Mouse (Mus musculus) kidney, postnatal 25 days (tissue): ENCODE results near the gene Rarg.

Source experiments
- DNase-seq, 2 experiments: peaks; one replicate each; pipeline ENCODE4 v3.0.0; 2021; ENCODE audit warnings: mixed read lengths in 2 of 2

Rarg gene

DNA sequence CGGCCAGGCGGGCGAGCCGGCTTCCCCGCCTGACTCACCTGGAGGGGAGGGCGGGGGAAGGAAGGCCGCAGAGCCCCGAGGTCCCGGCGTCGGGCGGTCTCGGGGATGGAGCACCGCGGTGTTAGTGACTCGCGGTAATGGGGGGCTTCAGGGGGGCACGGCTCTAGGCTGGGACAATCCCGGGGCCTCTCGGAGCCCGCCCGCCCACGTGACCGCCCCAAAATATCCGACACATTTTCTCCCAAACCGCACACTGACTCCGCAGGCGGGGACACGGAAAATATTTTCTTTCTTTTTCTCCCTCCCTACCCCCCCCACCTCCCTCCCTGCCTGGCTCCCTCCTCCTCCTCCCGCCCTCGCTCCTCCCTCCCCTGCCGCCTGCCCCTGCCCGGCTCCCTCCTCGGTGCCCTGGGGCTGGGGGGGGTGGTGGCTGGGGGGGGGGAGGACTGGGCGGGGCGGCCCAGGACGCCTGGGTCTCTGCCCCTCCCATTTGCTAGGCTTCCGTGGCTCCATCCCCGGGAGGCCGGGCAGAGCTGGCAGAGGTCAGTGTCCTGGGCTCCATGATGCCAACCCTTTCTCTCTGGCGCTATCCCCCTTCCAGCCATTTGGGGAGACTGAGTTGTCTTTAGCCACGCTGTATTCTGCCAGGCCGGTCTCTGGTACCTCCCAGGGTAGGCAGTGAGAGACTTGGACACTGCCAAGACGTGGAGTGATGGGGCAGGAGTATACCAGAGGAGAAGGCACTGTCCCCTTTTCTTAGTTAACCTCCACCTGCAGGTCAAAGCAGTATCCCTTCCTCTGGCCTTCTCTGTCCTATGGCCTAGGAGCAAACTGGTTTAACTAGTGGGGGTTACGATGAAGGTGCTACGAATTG is at the start of gene Rarg:
Gene Rarg, minus strand, starts transcription at position 316 of the 874 bp plus-strand sequence.
- peak; percentile 57 to 86 for DNase-seq

- DNase-seq: no peak
These were observed 45.2 kb upstream of the Rarg start for GRCm38 (mm10) chr15:102302542-102302941.

GRCm38 (mm10) chr15:102296368-102297006 is 39.2 kb upstream of the Rarg start:
- DNase-seq: no peak

- DNase-seq: peak; percentile 96
These were observed 38.5 kb upstream of the Rarg start, which contains the start of gene Espl1 for GRCm38 (mm10) chr15:102295633-102296367. Espl1 (plus strand) TSS chr15:102296266.

- peak in 1 of 2 experiments; percentile 62 for DNase-seq
These were observed 30.1 kb upstream of the Rarg start for GRCm38 (mm10) chr15:102287395-102287794.

DNA sequence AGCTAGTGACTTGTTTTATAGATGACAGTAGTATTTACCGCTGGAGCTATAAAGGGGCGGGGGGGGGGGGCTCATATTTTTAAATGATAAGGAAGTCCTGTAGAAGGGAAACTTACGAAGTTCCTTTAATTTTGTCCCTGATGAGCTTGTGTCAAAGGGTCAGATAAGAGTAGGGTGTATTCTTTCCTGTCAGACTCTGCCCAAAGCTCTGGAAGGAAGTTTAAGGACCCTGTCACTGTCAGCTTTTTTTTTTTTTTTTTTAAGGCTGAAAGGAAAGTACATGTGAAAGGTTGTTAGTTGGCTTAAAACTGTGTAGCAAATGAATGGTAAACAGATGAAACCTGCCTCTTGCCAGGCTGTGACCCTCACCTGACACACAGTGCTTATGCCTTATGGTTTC is 26.3 kb upstream of the Rarg start:
- no peak for DNase-seq

GRCm38 (mm10) chr15:102282463-102283292 is 25.4 kb upstream of the Rarg start:
- no peak for DNase-seq

GRCm38 (mm10) chr15:102280623-102281022 is 23.3 kb upstream of the Rarg start:
- DNase-seq: peak in 1 of 2 experiments; percentile 41

- peak in 1 of 2 experiments; percentile 41 for DNase-seq
These were observed 22.6 kb upstream of the Rarg start for GRCm38 (mm10) chr15:102279783-102280520.

GRCm38 (mm10) chr15:102279092-102279782 is 21.9 kb upstream of the Rarg start, which contains the start of gene Mfsd5:
Mfsd5 (plus strand) TSS chr15:102279454.
- peak; percentile 92 to 94 for DNase-seq

DNA sequence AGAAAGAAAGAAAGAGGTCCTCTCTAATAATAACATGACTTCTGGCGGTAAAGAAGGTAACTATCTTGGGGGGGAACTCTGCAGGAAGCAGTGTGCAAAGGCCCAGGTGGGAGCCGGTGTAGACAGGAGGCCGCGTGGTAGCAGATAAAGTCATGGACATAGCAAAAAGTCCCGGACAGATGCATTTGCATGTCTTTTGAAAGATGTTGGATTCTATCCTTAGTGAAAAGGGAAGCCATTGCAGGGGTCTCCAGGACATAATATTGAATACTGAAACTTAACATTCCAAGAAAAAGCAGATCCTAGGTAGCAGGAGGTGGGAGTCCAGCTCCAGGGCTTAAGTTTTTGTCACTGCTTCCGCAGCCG is 21.4 kb upstream of the Rarg start:
- DNase-seq: no peak

DNA sequence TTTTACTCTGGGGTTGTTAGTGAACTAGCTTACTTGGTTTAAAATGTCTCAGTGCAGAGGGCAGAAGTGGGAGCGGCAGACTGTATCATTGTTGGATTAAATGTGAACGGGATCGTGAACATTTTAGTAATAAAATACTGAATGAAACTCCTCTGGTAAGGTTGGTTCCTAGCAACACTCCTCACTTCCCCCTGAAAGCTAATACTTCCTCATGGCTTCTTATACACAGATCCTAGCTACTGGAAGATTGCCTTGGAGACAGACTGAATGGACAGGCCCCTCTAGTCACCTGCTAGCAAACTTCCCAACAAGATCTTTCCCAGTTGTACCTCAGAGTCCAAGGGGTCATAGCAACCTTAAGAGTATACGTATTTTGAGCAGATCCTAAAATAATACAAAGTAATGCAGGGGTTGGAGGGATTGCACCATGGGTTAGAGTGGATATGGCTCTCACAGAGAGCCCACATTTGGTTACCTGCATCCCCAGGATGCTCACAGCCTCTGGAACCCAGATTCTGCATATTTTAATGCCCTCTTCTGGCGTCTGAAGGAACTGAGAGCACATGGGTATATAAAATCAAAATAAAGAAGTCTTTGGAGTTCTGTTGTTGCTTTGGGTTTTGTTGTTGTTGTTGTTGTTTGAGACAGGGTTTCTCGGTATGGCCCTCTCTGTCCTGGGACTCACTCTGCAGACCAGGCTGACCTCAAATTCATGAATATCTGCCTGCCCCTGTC is 16.8 kb upstream of the Rarg start:
- no peak for DNase-seq

GRCm38 (mm10) chr15:102271441-102271840 is 14.1 kb upstream of the Rarg start:
- DNase-seq: peak in 1 of 2 experiments; percentile 57

DNA sequence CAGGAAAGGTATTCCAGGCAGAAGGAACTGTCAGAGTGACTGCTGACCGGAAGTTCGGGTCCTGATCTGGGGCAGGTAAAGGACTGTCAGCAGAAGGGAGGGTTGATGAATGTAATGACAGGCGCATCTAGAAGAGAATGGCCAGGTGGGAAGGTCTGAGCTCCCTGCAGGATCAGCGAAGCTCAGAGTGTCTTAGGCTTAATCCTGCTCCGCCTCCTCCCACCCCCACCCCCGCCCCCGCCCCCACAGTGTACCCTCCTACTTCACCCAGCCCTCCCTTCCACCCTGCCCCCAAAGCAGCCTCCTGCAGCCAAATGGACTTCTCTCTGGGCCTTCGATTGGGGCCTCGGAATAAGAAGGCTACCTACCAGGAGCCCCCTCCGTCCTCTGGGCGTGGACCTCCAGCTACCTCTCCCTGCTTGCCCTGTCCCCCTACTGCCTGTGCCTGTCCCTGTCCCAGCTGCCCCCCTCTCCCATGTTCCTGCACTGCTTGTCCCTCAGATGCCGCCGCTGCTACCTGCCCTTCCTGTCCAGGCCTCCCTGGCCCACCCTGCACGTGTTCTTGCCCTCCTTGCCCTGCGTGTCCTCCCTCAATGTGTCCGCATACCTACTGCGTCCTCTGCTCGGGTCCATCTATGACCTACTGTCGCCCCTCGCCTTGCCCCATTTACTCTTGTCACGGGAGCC is 13.1 kb upstream of the Rarg start, which contains the start of gene Gm9918:
Gene Gm9918, plus strand, starts transcription at position 290 of the 687 bp plus-strand sequence.
- DNase-seq: no peak

DNA sequence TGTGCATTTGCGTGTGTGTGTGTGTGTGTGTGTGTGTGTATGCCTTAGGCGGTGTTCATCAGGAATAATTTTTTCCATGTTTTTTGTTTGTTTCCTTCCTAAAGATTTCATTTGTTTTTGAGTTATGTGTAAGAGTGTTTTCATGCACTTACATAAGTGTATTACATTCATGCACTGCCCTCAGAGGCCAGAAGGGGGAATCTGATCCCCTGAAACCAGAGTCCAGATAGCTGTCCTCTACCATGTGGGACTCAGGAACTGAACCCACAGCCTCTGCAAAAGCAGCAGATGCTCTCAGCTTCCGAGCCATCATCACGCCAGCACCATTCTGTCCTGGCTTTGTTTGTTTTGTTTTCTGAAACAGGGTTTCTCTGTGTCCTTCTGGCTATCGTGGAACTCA is 8.2 kb upstream of the Rarg start:
- DNase-seq: no peak

DNA sequence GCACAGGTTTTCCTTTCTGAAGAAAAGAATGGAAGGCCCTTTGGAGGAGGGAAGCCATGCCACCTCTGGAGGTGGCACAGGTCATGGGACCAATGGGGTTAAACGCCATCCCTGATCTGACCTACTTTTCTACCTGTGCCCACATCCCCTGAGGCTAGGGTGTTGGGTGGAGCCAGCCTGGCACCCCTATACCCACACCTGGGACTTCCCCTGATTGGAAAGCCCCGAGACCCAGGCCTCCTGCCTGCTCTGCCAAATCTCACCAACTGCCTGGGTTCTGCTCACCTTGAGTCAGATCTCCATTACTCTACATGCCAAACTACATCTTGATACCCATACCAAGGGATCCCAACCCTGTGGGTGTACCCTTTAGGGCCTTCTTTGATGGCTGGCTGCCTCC is 5.7 kb upstream of the Rarg start:
- DNase-seq: no peak

- DNase-seq: no peak
These were observed 5.3 kb upstream of the Rarg start for GRCm38 (mm10) chr15:102262582-102262981.

DNA sequence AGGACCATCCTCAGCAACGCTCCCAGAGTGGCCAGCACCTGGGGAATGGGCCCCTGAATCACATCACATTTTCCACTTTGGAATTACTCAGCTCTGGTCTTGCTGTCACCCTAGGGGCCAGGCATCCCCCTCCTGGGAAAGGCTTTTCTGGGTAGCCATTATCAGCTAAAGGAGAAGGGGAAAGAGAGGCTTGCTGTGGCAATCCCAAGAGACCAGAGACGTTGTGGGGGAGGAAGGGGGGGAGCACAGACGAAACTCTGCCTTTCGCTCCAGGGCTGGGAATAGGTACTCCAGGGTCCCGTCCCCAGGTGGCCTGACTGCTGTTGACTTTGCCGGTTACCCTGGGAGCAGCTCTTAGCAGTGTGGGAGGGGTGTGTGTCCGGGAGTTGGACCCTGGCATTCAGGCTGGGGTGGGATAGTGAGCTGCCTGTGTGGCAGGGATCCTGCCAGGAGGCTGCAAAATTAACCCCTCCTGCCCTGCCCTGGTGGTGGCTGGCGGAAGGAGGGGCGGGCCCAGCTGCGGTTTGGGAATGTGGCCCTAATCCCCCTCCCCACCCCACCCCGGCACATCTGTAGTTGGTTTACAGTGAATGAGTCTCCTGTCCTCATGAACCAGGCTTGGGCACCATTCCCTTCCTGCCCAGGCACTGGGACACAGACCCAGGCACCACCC is 1.4 kb upstream of the Rarg start:
- no peak for DNase-seq

DNA sequence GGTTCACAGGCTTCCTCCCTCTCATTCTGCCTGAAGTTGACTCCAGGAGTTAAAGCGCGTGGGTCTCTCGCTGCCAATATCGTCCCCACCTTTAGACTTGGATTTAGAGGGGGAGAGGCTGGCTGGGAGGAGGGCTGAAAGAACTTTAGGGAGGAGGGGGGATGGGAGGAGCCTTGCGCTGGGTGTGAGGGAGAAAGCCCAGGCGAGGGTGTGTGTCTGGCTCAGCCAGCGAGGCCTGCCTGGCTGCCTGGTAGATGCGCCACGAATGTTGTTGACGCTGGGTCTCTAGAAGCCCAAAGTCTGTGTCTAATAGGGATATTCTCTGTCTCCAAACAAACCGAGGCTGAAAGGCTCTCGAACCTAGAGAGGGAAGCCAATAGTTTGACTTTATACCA is 756 bp upstream of the Rarg start:
- DNase-seq: peak; percentile 60 to 78
